Mouse (Mus musculus) ES-E14 (cell line): ENCODE results near the gene Ppp1r11. TPM values are rescaled to one million over a fixed set of nuclear protein-coding genes. Genes with fewer than 3 reads are reported as not detected.
"Not testable (repeated sequence)": the region's sequence is repeated elsewhere in the genome, so short reads cannot be mapped to it uniquely, and the experiment has no call there.

Experiments used
- DNase-seq: peaks from one replicate; pipeline ENCODE4 v3.0.0-alpha.2; 2013; ENCODE audit warnings: low read depth, low spot score
- H3K27ac ChIP-seq: 2 replicates; pipeline ENCODE4 v1.5.1; 2012; ENCODE audit warnings: low read depth, mild to moderate bottlenecking, low read length, moderate library complexity, mixed read lengths; ENCODE audit not compliant: poor library complexity, insufficient read depth, severe bottlenecking
- H3K36me3 ChIP-seq: 2 replicates; pipeline ENCODE4 v1.6.1; 2012; ENCODE audit warnings: mild to moderate bottlenecking, low read length, moderate library complexity, mixed read lengths; ENCODE audit not compliant: control insufficient read depth, poor library complexity, insufficient read depth, severe bottlenecking
- H3K4me1 ChIP-seq, 2 experiments: fragments of 150-350 bp in 1 of 2; sonication (generic) in 1 of 2; 2 replicates each; pipeline ENCODE4 v1.6.1; 2012; ENCODE audit warnings: low read length in 2 of 2, mild to moderate bottlenecking in 1 of 2, mixed read lengths in 1 of 2; ENCODE audit not compliant: control insufficient read depth in 2 of 2, insufficient read depth in 2 of 2, poor library complexity in 1 of 2
- H3K4me3 ChIP-seq, 2 experiments: fragments of 150-350 bp in 1 of 2; sonication (generic) in 1 of 2; 2 replicates each; pipeline ENCODE4 v1.5.1; 2012; ENCODE audit warnings: low read length in 2 of 2, low read depth in 1 of 2, mild to moderate bottlenecking in 1 of 2, mixed read lengths in 1 of 2; ENCODE audit not compliant: insufficient read depth in 1 of 2, poor library complexity in 1 of 2, severe bottlenecking in 1 of 2
- H3K9ac ChIP-seq: 2 replicates; pipeline ENCODE4 v1.6.1; 2012; ENCODE audit warnings: low read depth, mild to moderate bottlenecking, low read length, mixed read lengths; ENCODE audit not compliant: poor library complexity, insufficient read depth, severe bottlenecking
- H3K9me3 ChIP-seq: fragments of 150-350 bp; sonication (generic); 2 replicates; pipeline ENCODE4 v1.6.1; 2012; ENCODE audit warnings: low read depth, mild to moderate bottlenecking, low read length; ENCODE audit not compliant: control insufficient read depth, insufficient read depth
- CHD2 ChIP-seq: IDR thresholded peaks from 2 replicates; pipeline ENCODE4 v1.6.1; 2014; ENCODE audit warnings: mild to moderate bottlenecking, low read depth, low read length, inconsistent platforms
- HCFC1 ChIP-seq: IDR thresholded peaks from 2 replicates; pipeline ENCODE4 v1.6.1; 2012; ENCODE audit warnings: low read length, inconsistent platforms, borderline replicate concordance; ENCODE audit not compliant: insufficient read depth
- MAFK ChIP-seq: IDR thresholded peaks from 2 replicates; pipeline ENCODE4 v1.6.1; 2014; ENCODE audit warnings: mild to moderate bottlenecking, low read depth, low read length, inconsistent platforms; ENCODE audit not compliant: insufficient read depth
- ZC3H11A ChIP-seq: IDR thresholded peaks from 2 replicates; pipeline ENCODE4 v1.6.1; 2012; ENCODE audit warnings: low read depth, mild to moderate bottlenecking, inconsistent platforms, low read length, borderline replicate concordance
- ZNF384 ChIP-seq: IDR thresholded peaks from 2 replicates; pipeline ENCODE4 v1.6.1; 2012; ENCODE audit warnings: low read depth, low read length, inconsistent platforms
- in situ Hi-C, 2 experiments: fragments of 600-800 bp; cut with MboI; formaldehyde crosslinking; loops; one replicate each; pipeline ENCODE4 v1.15.1; 2025; ENCODE audit warnings: low sequenced_read_pairs in 2 of 2, inconsistent platforms in 1 of 2; ENCODE audit not compliant: unreplicated experiment in 2 of 2
- total RNA-seq: library from RNA; depleted of rRNA; stranded (reverse); fragments of 300-350 nt; gene quantifications from 2 replicates; pipeline ENCODE4 v1.2.3, GENCODE M21; 2012

The Ppp1r11 gene
- total RNA-seq, 1 experiment: 108 TPM

- H3K4me1 ChIP-seq: peaks cover 18 to 25% of the 10 kb centered on the region in 2 experiments
- in situ Hi-C loops: no loop called here
- H3K4me3 ChIP-seq: no peak overlapping the region
- DNase-seq: peak; percentile 88
- no peak overlapping the region; the same call in 1 of the 2 replicates for H3K9ac ChIP-seq
- H3K9me3 ChIP-seq: no peaks in the 10 kb centered on the region
- TF ChIP-seq CHD2: no peak; the same call in 1 of the 2 replicates
- TF ChIP-seq HCFC1: no peak
- TF ChIP-seq MAFK: no peak
- TF ChIP-seq ZC3H11A: no peak
- TF ChIP-seq ZNF384: no peak
- peak overlapping the region; percentile 96; the same call in 1 of the 2 replicates for H3K27ac ChIP-seq
- H3K36me3 ChIP-seq: no peaks in the 10 kb centered on the region
Observed at GRCm38 (mm10) chr17:36995448-36995847, 43.9 kb upstream of the Ppp1r11 start.

DNA sequence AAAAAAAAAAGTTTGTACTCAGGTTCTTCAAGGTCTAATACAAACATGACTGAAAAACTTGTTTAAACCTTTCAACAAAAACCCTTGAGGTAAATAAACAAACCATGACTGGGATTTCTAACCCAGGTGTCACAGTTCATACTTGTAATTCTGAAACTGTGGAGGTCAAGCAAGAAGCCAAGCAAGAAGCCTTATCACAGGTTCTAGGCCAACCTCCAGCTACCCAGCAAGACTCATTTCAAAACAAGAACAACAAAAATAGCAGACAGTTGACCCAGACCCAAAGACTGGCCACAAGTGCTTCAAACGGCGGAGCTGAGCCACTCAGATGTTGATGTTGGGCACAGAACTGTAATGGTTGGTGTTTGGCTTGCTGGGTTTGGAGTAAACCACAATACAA, 43.0 kb upstream of the Ppp1r11 start:
- Histone ChIP-seq H3K9ac (peak overlapping the region; percentile 75; the same call in 1 of the 2 replicates), H3K4me3 (no peak overlapping the region; a peak in 1 of 4 replicates), H3K27ac (peak overlapping the region; percentile 96), H3K36me3 (no peaks in the 10 kb centered on the region), H3K9me3 (no peaks in the 10 kb centered on the region), H3K4me1 (peaks cover 18 to 27% of the 10 kb centered on the region in 2 experiments)
- no peak for TF ChIP-seq ZC3H11A
- no peak for TF ChIP-seq CHD2
- TF ChIP-seq MAFK: no peak
- TF ChIP-seq ZNF384: no peak
- no peak for TF ChIP-seq HCFC1
- DNase-seq: no peak
- in situ Hi-C loops: no loop called here

- Histone ChIP-seq H3K4me1 (peaks cover 17 to 26% of the 10 kb centered on the region in 2 experiments), H3K4me3 (peak overlapping the region in 1 of 2 experiments; percentile 53; a peak in 2 of 4 replicates), H3K9me3 (no peaks in the 10 kb centered on the region), H3K9ac (peak overlapping the region; percentile 75; the same call in 1 of the 2 replicates), H3K27ac (peak overlapping the region; percentile 96; the same call in 1 of the 2 replicates), H3K36me3 (no peaks in the 10 kb centered on the region)
- DNase-seq: no peak
- no peak for TF ChIP-seq HCFC1
- TF ChIP-seq ZC3H11A: no peak
- TF ChIP-seq ZNF384: no peak
- no peak for TF ChIP-seq MAFK
- no peak for TF ChIP-seq CHD2
- in situ Hi-C loops: no loop called here
Observed at GRCm38 (mm10) chr17:36993770-36994325, 42.3 kb upstream of the Ppp1r11 start.

- Histone ChIP-seq H3K36me3 (no peaks in the 10 kb centered on the region; the same call in 1 of the 2 replicates), H3K4me1 (peaks cover 19 to 24% of the 10 kb centered on the region in 2 experiments), H3K9ac (no peak overlapping the region; the same call in 1 of the 2 replicates), H3K9me3 (no peaks in the 10 kb centered on the region), H3K4me3 (no peak overlapping the region), H3K27ac (peak overlapping the region; percentile 12; the same call in 1 of the 2 replicates)
- no peak for TF ChIP-seq ZNF384
- no peak for TF ChIP-seq HCFC1
- no peak for TF ChIP-seq MAFK
- no peak for TF ChIP-seq CHD2
- no peak for TF ChIP-seq ZC3H11A
- DNase-seq: no peak
- in situ Hi-C loops: no loop called here
Observed at GRCm38 (mm10) chr17:36992336-36993104, 41.0 kb upstream of the Ppp1r11 start.

GRCm38 (mm10) chr17:36990630-36991029, 39.1 kb upstream of the Ppp1r11 start:
- peaks cover 14 to 22% of the 10 kb centered on the region in 2 experiments for H3K4me1 ChIP-seq
- H3K27ac ChIP-seq, H3K9me3 ChIP-seq, H3K9ac ChIP-seq, H3K36me3 ChIP-seq, H3K4me3 ChIP-seq, in situ Hi-C loops, DNase-seq: not testable (repeated sequence)
